8 mouse cellular contexts compared by ENCODE assay signal in genomic region chr9:44494863-44495809, GRCm38 (mm10). TPM values are rescaled to one million over a fixed set of nuclear protein-coding genes. Genes with fewer than 3 reads are reported as not detected.
DNase-seq lines count a peak whose midpoint lies in the region; ATAC-seq and TF ChIP-seq lines count a peak whose summit lies in the region.

No protein-coding gene starts in this region.

- no peaks in the 10 kb centered on the region for H3K27me3 ChIP-seq in forebrain, embryonic 16.5 days (replicated peaks; ENCODE audit: control insufficient read depth, insufficient read depth, low read length)
- no peaks in the 10 kb centered on the region for H3K27me3 ChIP-seq in kidney, embryonic 16.5 days (ENCODE audit: insufficient read depth, low read length)
- H3K27me3 ChIP-seq in midbrain, postnatal 0 days (ENCODE audit: insufficient read depth, low read length) = no peaks in the 10 kb centered on the region

- 17% methylated on average over 9 of the region's 9 CpGs for WGBS in forebrain, embryonic 16.5 days
- WGBS in kidney, embryonic 16.5 days = 35% methylated on average over 9 of the region's 9 CpGs
- WGBS in midbrain, postnatal 0 days = 41% methylated on average over 9 of the region's 9 CpGs

- ATAC-seq in forebrain, embryonic 16.5 days = no peak
- ATAC-seq in kidney, embryonic 16.5 days (ENCODE audit: low FRiP score, low TSS enrichment) = no peak
- no peak for ATAC-seq in midbrain, postnatal 0 days (ENCODE audit: low FRiP score)

- H3K27ac ChIP-seq in forebrain, embryonic 16.5 days (ENCODE audit: low read length) = peak overlapping the region; percentile 62
- H3K27ac ChIP-seq in kidney, embryonic 16.5 days (ENCODE audit: low read length) = peak overlapping the region; percentile 87
- H3K27ac ChIP-seq in midbrain, postnatal 0 days (ENCODE audit: low read depth, low read length) = peak overlapping the region; percentile 65

- DNase-seq in adrenal gland, adult (ENCODE audit: inconsistent age in 2 of 2, low spot score in 1 of 2) = peak; percentile 22 to 57
- DNase-seq in adrenal gland, adult 18-20 months (ENCODE audit: low spot score in 2 of 2) = no peak
- peak; percentile 29 for DNase-seq in ovary, postnatal 36 days (ENCODE audit: low spot score)
- no peak for DNase-seq in ovary, postnatal 10 days (ENCODE audit: low spot score)
- no peak for DNase-seq in midbrain, postnatal 0 days (ENCODE audit: low spot score)
- no peak for DNase-seq in urinary bladder, adult 18-20 months (ENCODE audit: low spot score in 2 of 2)

- no peaks in the 10 kb centered on the region for H3K36me3 ChIP-seq in forebrain, embryonic 16.5 days (ENCODE audit: control insufficient read depth, insufficient read depth)
- no peaks in the 10 kb centered on the region for H3K36me3 ChIP-seq in kidney, embryonic 16.5 days (ENCODE audit: insufficient read depth, low read length)
- no peaks in the 10 kb centered on the region for H3K36me3 ChIP-seq in midbrain, postnatal 0 days (ENCODE audit: insufficient read depth, low read length)

- H3K4me1 ChIP-seq in forebrain, embryonic 16.5 days (replicated peaks; ENCODE audit: control insufficient read depth, insufficient read depth, low read length) = peaks cover 82% of the 10 kb centered on the region
- H3K4me1 ChIP-seq in kidney, embryonic 16.5 days (ENCODE audit: insufficient read depth, low read length) = peaks cover 92% of the 10 kb centered on the region
- H3K4me1 ChIP-seq in midbrain, postnatal 0 days (ENCODE audit: insufficient read depth, low read length) = peaks cover 30% of the 10 kb centered on the region

- no peaks in the 10 kb centered on the region for H3K9me3 ChIP-seq in forebrain, embryonic 16.5 days (ENCODE audit: control insufficient read depth, low read length)
- H3K9me3 ChIP-seq in kidney, embryonic 16.5 days (ENCODE audit: low read length) = no peaks in the 10 kb centered on the region
- no peaks in the 10 kb centered on the region for H3K9me3 ChIP-seq in midbrain, postnatal 0 days (ENCODE audit: low read length)

- H3K4me3 ChIP-seq in forebrain, embryonic 16.5 days (replicated peaks; ENCODE audit: low read length) = no peak overlapping the region
- H3K4me3 ChIP-seq in kidney, embryonic 16.5 days (ENCODE audit: low read length) = 0 out of 2 replicates have a peak overlapping the region, but pooled peaks have one; percentile 13
- no peak overlapping the region for H3K4me3 ChIP-seq in midbrain, postnatal 0 days (ENCODE audit: low read depth, low read length)

- no peak for TF ChIP-seq CTCF in midbrain, postnatal 0 days (IDR thresholded peaks at IDR 0.05)

- peak overlapping the region; percentile 0; the same call in 1 of the 2 replicates for H3K9ac ChIP-seq in forebrain, embryonic 16.5 days (replicated peaks; ENCODE audit: low read depth, low read length)
- H3K9ac ChIP-seq in kidney, embryonic 16.5 days (replicated peaks; ENCODE audit: low read length) = peak overlapping the region; percentile 49
- no peak overlapping the region for H3K9ac ChIP-seq in midbrain, postnatal 0 days (replicated peaks; ENCODE audit: low read length, poor library complexity, severe bottlenecking)

- H3K4me2 ChIP-seq in forebrain, embryonic 16.5 days (ENCODE audit: low read length) = no peak overlapping the region; the same call in 1 of the 2 replicates
- peak overlapping the region; percentile 25 for H3K4me2 ChIP-seq in kidney, embryonic 16.5 days (replicated peaks; ENCODE audit: low read depth, low read length)
- H3K4me2 ChIP-seq in midbrain, postnatal 0 days (ENCODE audit: low read depth, low read length, poor library complexity, severe bottlenecking) = 0 out of 2 replicates have a peak overlapping the region, but pooled peaks have one; percentile 12

RNA-seq across cellular contexts. Expression of gene Bcl9l, which starts 12.5 kb away (rescaled TPM):
- total RNA-seq in adrenal gland, adult 18-20 months (2021) = 10 to 100 TPM; 41.3 to 46.6 TPM
- polyA plus RNA-seq in forebrain, embryonic 16.5 days (2015; fragmentation: Nextera tagmentation; extraction: Ambion mirVana) = 13.8 and 15.0 TPM in 2 replicates
- polyA plus RNA-seq in kidney, embryonic 16.5 days (2015; fragmentation: Nextera tagmentation; extraction: Ambion mirVana) = 11.3 and 12.4 TPM in 2 replicates
- 42.1 and 61.1 TPM in 2 replicates for total RNA-seq in midbrain, postnatal 0 days (2014; rRNA removed)
- 10.0 and 10.4 TPM in 2 replicates for polyA plus RNA-seq in midbrain, postnatal 0 days (2015; fragmentation: Nextera tagmentation; extraction: Ambion mirVana)

RNA-seq across cellular contexts. Expression of gene Upk2, which starts 40.4 kb away (rescaled TPM):
- not detected for total RNA-seq in adrenal gland, adult 18-20 months (2021)
- not detected in 2 replicates for polyA plus RNA-seq in forebrain, embryonic 16.5 days (2015; fragmentation: Nextera tagmentation; extraction: Ambion mirVana)
- polyA plus RNA-seq in kidney, embryonic 16.5 days (2015; fragmentation: Nextera tagmentation; extraction: Ambion mirVana) = 3.4 and 7.6 TPM in 2 replicates
- total RNA-seq in midbrain, postnatal 0 days (2014; rRNA removed) = not detected in 2 replicates
- not detected in 2 replicates for polyA plus RNA-seq in midbrain, postnatal 0 days (2015; fragmentation: Nextera tagmentation; extraction: Ambion mirVana)

RNA-seq across cellular contexts. Expression of gene Foxr1, which starts 54.2 kb away (rescaled TPM):
- not detected for total RNA-seq in adrenal gland, adult 18-20 months (2021)
- not detected in 2 replicates for polyA plus RNA-seq in forebrain, embryonic 16.5 days (2015; fragmentation: Nextera tagmentation; extraction: Ambion mirVana)
- polyA plus RNA-seq in kidney, embryonic 16.5 days (2015; fragmentation: Nextera tagmentation; extraction: Ambion mirVana) = not detected in 2 replicates
- total RNA-seq in midbrain, postnatal 0 days (2014; rRNA removed) = not detected in 2 replicates
- not detected in 2 replicates for polyA plus RNA-seq in midbrain, postnatal 0 days (2015; fragmentation: Nextera tagmentation; extraction: Ambion mirVana)

Comparison
In these comparisons a context has a peak if more than half of its experiments do, and no peak if none do; other contexts are left out.
1. DNase-seq: peak in adrenal gland, adult (2 of 2) and ovary, postnatal 36 days (single experiment); none in adrenal gland, adult 18-20 months (0 of 2), ovary, postnatal 10 days (single experiment), midbrain, postnatal 0 days (single experiment) and urinary bladder, adult 18-20 months (0 of 2).
2. Peak in every context shown above with its lines, with median percentiles within 50 percentile points of each other: H3K27ac ChIP-seq.